Mouse (Mus musculus): Measurements from ENCODE around the gene Spata31d1a.
A peak's percentile ranks its signal among the peaks of the same experiment; 100 is the strongest.

- TF ChIP-seq CTCF (IDR thresholded peaks at IDR 0.05) (peak; percentile 20; the same call in 1 of the 2 replicates), POLR2A (IDR thresholded peaks at IDR 0.05; ENCODE audit: insufficient read depth, low read depth, low read length) (0 out of 2 replicates have a peak, but pooled peaks have one; percentile 17), EP300 (IDR thresholded peaks at IDR 0.05; ENCODE audit: insufficient read depth, low read depth, low read length) (no peak)
Measured at GRCm38 (mm10) chr13:59675151-59676011, 34.7 kb downstream of the Spata31d1a start, which contains the start of gene Golm1.

All from heart, adult 2 months (tissue).